25 mouse cellular contexts compared by ENCODE assay signal in genomic region chr5:54622733-54623132, GRCm38 (mm10).
DNase-seq lines count a peak whose midpoint lies in the region; ATAC-seq and TF ChIP-seq lines count a peak whose summit lies in the region.
"Had no signal": no experiment of that assay in that cellular context is flagged by ENCODE, and none has a peak within 500 bp of the region (broad histone marks: within the 10 kb centered on the region; RNA-seq: fewer than 3 reads in every experiment).

No protein-coding gene starts in this region.

- ATAC-seq in embryonic facial prominence, embryonic 14.5 days (ENCODE audit: low read depth): no peak
- no peak for ATAC-seq in lung, postnatal 0 days
- ATAC-seq in stomach, embryonic 14.5 days (ENCODE audit: insufficient number of reproducible peaks, insufficient read depth, low FRiP score, low read depth): peak; percentile 61; the same call in 1 of the 2 replicates
- no peak for ATAC-seq in stomach, postnatal 0 days (ENCODE audit: low FRiP score, low TSS enrichment)
- ATAC-seq: activated CD4-positive, CD25-positive, alpha-beta regulatory T cell, adult 4 months; CD4-positive, CD25-positive, alpha-beta regulatory T cell, adult 4 months; forebrain, embryonic 13.5 days; forebrain, embryonic 15.5 days; Patski had no signal

- H3K27ac ChIP-seq in embryonic facial prominence, embryonic 14.5 days (replicated peaks; ENCODE audit: low read depth, low read length): no peak overlapping the region
- H3K27ac ChIP-seq in embryonic facial prominence, embryonic 10.5 days (replicated peaks): no peak overlapping the region
- no peak overlapping the region for H3K27ac ChIP-seq in liver, adult 2 months (replicated peaks; ENCODE audit: insufficient read depth, low read depth, low read length)
- H3K27ac ChIP-seq in lung, postnatal 0 days (ENCODE audit: low read length): no peak overlapping the region
- H3K27ac ChIP-seq in stomach, embryonic 14.5 days (ENCODE audit: low read length): no peak overlapping the region
- no peak overlapping the region for H3K27ac ChIP-seq in stomach, postnatal 0 days (replicated peaks)
- H3K27ac ChIP-seq: embryonic facial prominence, embryonic 13.5 days; forebrain, embryonic 13.5 days; forebrain, embryonic 15.5 days had no signal

- no peak for TF ChIP-seq EP300 in lung, postnatal 0 days (IDR thresholded peaks at IDR 0.05)
- no peak for TF ChIP-seq EP300 in stomach, postnatal 0 days (optimal IDR thresholded peaks at IDR 0.05)

- no peaks in the 10 kb centered on the region for H3K79me2 ChIP-seq in liver, adult 2 months (ENCODE audit: control insufficient read depth, insufficient read depth, low read length)

- TF ChIP-seq CTCF in liver, adult 2 months (IDR thresholded peaks at IDR 0.05; ENCODE audit: low read depth, low read length): no peak
- no peak for TF ChIP-seq CTCF in lung, postnatal 0 days (IDR thresholded peaks at IDR 0.05)
- TF ChIP-seq CTCF in lung, adult 2 months (IDR thresholded peaks at IDR 0.05; ENCODE audit: insufficient read depth, low read length): no peak
- no peak for TF ChIP-seq CTCF in stomach, postnatal 0 days (IDR thresholded peaks at IDR 0.05; ENCODE audit: low read depth)

- H3K4me3 ChIP-seq in embryonic facial prominence, embryonic 14.5 days (ENCODE audit: low read depth, low read length): no peak overlapping the region
- no peak overlapping the region for H3K4me3 ChIP-seq in embryonic facial prominence, embryonic 10.5 days
- no peak overlapping the region for H3K4me3 ChIP-seq in liver, adult 2 months (ENCODE audit: insufficient read depth, low read depth, low read length)
- no peak overlapping the region for H3K4me3 ChIP-seq in lung, postnatal 0 days (ENCODE audit: low read depth, low read length)
- H3K4me3 ChIP-seq in lung, adult 2 months (replicated peaks; ENCODE audit: extremely low read depth, low read depth, low read length): no peak overlapping the region
- H3K4me3 ChIP-seq in stomach, embryonic 14.5 days (ENCODE audit: low read depth, low read length): no peak overlapping the region
- no peak overlapping the region for H3K4me3 ChIP-seq in stomach, postnatal 0 days (ENCODE audit: low read depth, low read length)
- H3K4me3 ChIP-seq: embryonic facial prominence, embryonic 13.5 days; forebrain, embryonic 13.5 days; forebrain, embryonic 15.5 days had no signal

- H3K9me3 ChIP-seq in embryonic facial prominence, embryonic 14.5 days (ENCODE audit: control insufficient read depth, low read length): no peaks in the 10 kb centered on the region
- no peaks in the 10 kb centered on the region for H3K9me3 ChIP-seq in embryonic facial prominence, embryonic 10.5 days
- no peaks in the 10 kb centered on the region for H3K9me3 ChIP-seq in lung, postnatal 0 days (ENCODE audit: low read length)
- H3K9me3 ChIP-seq in stomach, embryonic 14.5 days (ENCODE audit: control insufficient read depth, low read depth, low read length): no peaks in the 10 kb centered on the region
- H3K9me3 ChIP-seq in stomach, postnatal 0 days (ENCODE audit: control insufficient read depth, low read length): no peaks in the 10 kb centered on the region
- H3K9me3 ChIP-seq: embryonic facial prominence, embryonic 13.5 days; forebrain, embryonic 13.5 days; forebrain, embryonic 15.5 days; G1E had no signal

- no peaks in the 10 kb centered on the region for H3K4me1 ChIP-seq in embryonic facial prominence, embryonic 14.5 days (ENCODE audit: control insufficient read depth, insufficient read depth, low read length)
- H3K4me1 ChIP-seq in embryonic facial prominence, embryonic 10.5 days: no peaks in the 10 kb centered on the region
- H3K4me1 ChIP-seq in liver, adult 2 months (ENCODE audit: control insufficient read depth, insufficient read depth, low read length): peaks cover 2% of the 10 kb centered on the region; the same call in 1 of the 2 replicates
- no peaks in the 10 kb centered on the region for H3K4me1 ChIP-seq in lung, postnatal 0 days (ENCODE audit: insufficient read depth, low read depth, low read length)
- H3K4me1 ChIP-seq in lung, adult 2 months (ENCODE audit: control insufficient read depth, insufficient read depth, low read length): no peaks in the 10 kb centered on the region
- H3K4me1 ChIP-seq in stomach, embryonic 14.5 days (ENCODE audit: control insufficient read depth, insufficient read depth, low read length): no peaks in the 10 kb centered on the region
- H3K4me1 ChIP-seq in stomach, postnatal 0 days (replicated peaks; ENCODE audit: control insufficient read depth, insufficient read depth): no peaks in the 10 kb centered on the region
- H3K4me1 ChIP-seq: embryonic facial prominence, embryonic 13.5 days; forebrain, embryonic 13.5 days; forebrain, embryonic 15.5 days had no signal

- no peaks in the 10 kb centered on the region for H3K27me3 ChIP-seq in embryonic facial prominence, embryonic 14.5 days (replicated peaks; ENCODE audit: control insufficient read depth, insufficient read depth, low read length)
- H3K27me3 ChIP-seq in embryonic facial prominence, embryonic 10.5 days (replicated peaks; ENCODE audit: low read depth, poor library complexity, severe bottlenecking): no peaks in the 10 kb centered on the region
- no peaks in the 10 kb centered on the region for H3K27me3 ChIP-seq in liver, adult 2 months (ENCODE audit: control insufficient read depth, insufficient read depth, low read length)
- H3K27me3 ChIP-seq in lung, postnatal 0 days (replicated peaks; ENCODE audit: insufficient read depth, low read length): no peaks in the 10 kb centered on the region
- H3K27me3 ChIP-seq in stomach, embryonic 14.5 days (ENCODE audit: control insufficient read depth, insufficient read depth, low read length): no peaks in the 10 kb centered on the region
- H3K27me3 ChIP-seq in stomach, postnatal 0 days (ENCODE audit: control insufficient read depth, insufficient read depth, low read length): no peaks in the 10 kb centered on the region
- H3K27me3 ChIP-seq: CH12.LX; embryonic facial prominence, embryonic 13.5 days; forebrain, embryonic 13.5 days; forebrain, embryonic 15.5 days had no signal

- H3K4me2 ChIP-seq in embryonic facial prominence, embryonic 14.5 days (ENCODE audit: low read depth, low read length): no peak overlapping the region
- no peak overlapping the region for H3K4me2 ChIP-seq in lung, postnatal 0 days (replicated peaks; ENCODE audit: low read depth, low read length)
- H3K4me2 ChIP-seq in stomach, embryonic 14.5 days (replicated peaks; ENCODE audit: low read depth, low read length): no peak overlapping the region
- H3K4me2 ChIP-seq in stomach, postnatal 0 days (replicated peaks; ENCODE audit: low read depth): no peak overlapping the region
- H3K4me2 ChIP-seq: embryonic facial prominence, embryonic 13.5 days; forebrain, embryonic 13.5 days; forebrain, embryonic 15.5 days had no signal

- 44% methylated on average over 3 of the region's 3 CpGs for WGBS in embryonic facial prominence, embryonic 14.5 days
- 63% methylated on average over 3 of the region's 3 CpGs for WGBS in embryonic facial prominence, embryonic 10.5 days
- 11% methylated on average over 3 of the region's 3 CpGs for WGBS in liver, adult 2 months
- WGBS in lung, postnatal 0 days: 8% methylated on average over 3 of the region's 3 CpGs
- 22% methylated on average over 3 of the region's 3 CpGs for WGBS in lung, adult 2 months
- WGBS in stomach, embryonic 14.5 days: 9% methylated on average over 3 of the region's 3 CpGs
- 9% methylated on average over 3 of the region's 3 CpGs for WGBS in stomach, postnatal 0 days

- peak; percentile 2 for DNase-seq in embryonic facial prominence, embryonic 14.5 days (ENCODE audit: low spot score)
- no peak for DNase-seq in embryonic facial prominence, embryonic 10.5 days (ENCODE audit: low spot score)
- peak; percentile 68 for DNase-seq in liver, adult 2 months (ENCODE audit: extremely low read depth, low read depth, low spot score)
- no peak for DNase-seq in liver
- peak; percentile 17 for DNase-seq in lung, postnatal 0 days (ENCODE audit: low spot score)
- no peak for DNase-seq in lung, adult 2 months
- no peak for DNase-seq in stomach, postnatal 0 days (ENCODE audit: low spot score)
- DNase-seq: adrenal gland, adult 8-10 months; adrenal gland, postnatal 14 days; adrenal gland, postnatal 36 days; B cell, adult 2 months; cerebellum, adult 11-12 months; cerebellum, adult 2 months; cerebellum, adult 9-10 months; cerebellum, postnatal 10 days; cerebellum, postnatal 25 days had no signal

- no peak for TF ChIP-seq POLR2A in liver, adult 2 months (IDR thresholded peaks at IDR 0.05; ENCODE audit: extremely low read depth, insufficient read depth, low read length)
- TF ChIP-seq POLR2A in lung, adult 2 months (IDR thresholded peaks at IDR 0.05; ENCODE audit: borderline replicate concordance, extremely low read depth, low read depth, low read length): no peak

- H3K36me3 ChIP-seq in embryonic facial prominence, embryonic 14.5 days (ENCODE audit: control insufficient read depth, insufficient read depth, low read length): no peaks in the 10 kb centered on the region
- no peaks in the 10 kb centered on the region for H3K36me3 ChIP-seq in embryonic facial prominence, embryonic 10.5 days (replicated peaks)
- no peaks in the 10 kb centered on the region for H3K36me3 ChIP-seq in liver, adult 2 months (ENCODE audit: control insufficient read depth, insufficient read depth, low read length)
- H3K36me3 ChIP-seq in lung, postnatal 0 days (ENCODE audit: insufficient read depth, low read length): no peaks in the 10 kb centered on the region
- H3K36me3 ChIP-seq in stomach, embryonic 14.5 days (ENCODE audit: control insufficient read depth, insufficient read depth, low read length): no peaks in the 10 kb centered on the region
- H3K36me3 ChIP-seq in stomach, postnatal 0 days (ENCODE audit: control insufficient read depth, insufficient read depth, low read length): no peaks in the 10 kb centered on the region
- H3K36me3 ChIP-seq: embryonic facial prominence, embryonic 13.5 days; forebrain, embryonic 15.5 days; G1E had no signal

- H3K9ac ChIP-seq in embryonic facial prominence, embryonic 14.5 days (ENCODE audit: low read depth, low read length): no peak overlapping the region
- no peak overlapping the region for H3K9ac ChIP-seq in liver, adult 2 months (ENCODE audit: low read depth, low read length)
- no peak overlapping the region for H3K9ac ChIP-seq in lung, postnatal 0 days (replicated peaks; ENCODE audit: low read depth)
- no peak overlapping the region for H3K9ac ChIP-seq in stomach, embryonic 14.5 days (replicated peaks; ENCODE audit: low read depth, low read length)
- H3K9ac ChIP-seq in stomach, postnatal 0 days (ENCODE audit: low read length): no peak overlapping the region
- H3K9ac ChIP-seq: embryonic facial prominence, embryonic 13.5 days; forebrain, embryonic 13.5 days; forebrain, embryonic 15.5 days had no signal

Comparison
In these comparisons a context has a peak if more than half of its experiments do, and no peak if none do; other contexts are left out.
1. DNase-seq: peak in embryonic facial prominence, embryonic 14.5 days (single experiment), liver, adult 2 months (single experiment) and lung, postnatal 0 days (single experiment); none in embryonic facial prominence, embryonic 10.5 days (single experiment), liver (single experiment), lung, adult 2 months (single experiment) and stomach, postnatal 0 days (single experiment).